Mouse (Mus musculus) right cerebral cortex, postnatal 4 days (tissue): ENCODE results near the gene Ybx3.

Source experiments
- DNase-seq: peaks from one replicate; pipeline ENCODE4 v3.0.0-alpha.2; 2022

Ybx3 gene

GRCm38 (mm10) chr6:131316155-131317101 lies 71.8 kb downstream of the Ybx3 start:
- DNase-seq, result no peak
